Mouse (Mus musculus) adrenal gland, adult 18-20 months (tissue): ENCODE measurements around the gene Vps45. TPM values are rescaled to one million over a fixed set of nuclear protein-coding genes. Genes with fewer than 3 reads are reported as not detected.

Experiments used
- DNase-seq, 2 experiments: peaks; one replicate each; pipeline ENCODE4 v3.0.0; 2021 to 2022; ENCODE audit warnings: low spot score in 2 of 2
- long read RNA-seq, 2 experiments: library from polyadenylated mRNA; stranded (forward); transcript quantifications; one replicate each; pipeline ENCODE4 v2.0.0; 2021
- total RNA-seq, 2 experiments: library from RNA; stranded (reverse); gene quantifications; 1 replicate in 1 of 2; 2 replicates in 1 of 2; pipeline ENCODE4 v1.2.3; 2021

The Vps45 gene
- 10 to 100 TPM; 26.4 to 31.4 TPM for total RNA-seq
- long read RNA-seq, experiment 1, transcript Vps45-201 (15 exons, 2,637 nt): major isoform, 9 of 10 reads
- long read RNA-seq, experiment 1, partial matches to known transcripts: 1 of 10 reads
- long read RNA-seq, experiment 1, other reads (novel, unspliced or antisense): 0 of 10 reads
- long read RNA-seq, experiment 2, transcript Vps45-201 (15 exons, 2,637 nt): major isoform, 20 of 27 reads
- long read RNA-seq, experiment 2, partial matches to known transcripts: 4 of 27 reads
- long read RNA-seq, experiment 2, other reads (novel, unspliced or antisense): 1 of 27 reads

- peak; percentile 66 to 70 for DNase-seq
Measured at GRCm38 (mm10) chr3:96058231-96058896, at the start of gene Vps45. TSS of gene Vps45 (minus strand) at chr3:96058466.

GRCm38 (mm10) chr3:96106151-96106550, 47.9 kb upstream of the Vps45 start:
- no peak for DNase-seq

- DNase-seq: no peak
Measured at GRCm38 (mm10) chr3:96105232-96105747, 47.0 kb upstream of the Vps45 start.

GRCm38 (mm10) chr3:96104261-96105065, 46.2 kb upstream of the Vps45 start, which contains the start of gene Otud7b:
TSS of gene Otud7b (plus strand) at chr3:96104527.
- DNase-seq: peak; percentile 76 to 78

GRCm38 (mm10) chr3:96103901-96104260, 45.6 kb upstream of the Vps45 start:
- DNase-seq: no peak

GRCm38 (mm10) chr3:96102100-96102872, 44.0 kb upstream of the Vps45 start:
- peak; percentile 29 to 50 for DNase-seq

GRCm38 (mm10) chr3:96098616-96099267, 40.5 kb upstream of the Vps45 start:
- peak; percentile 38 to 63 for DNase-seq

- DNase-seq: no peak
Measured at GRCm38 (mm10) chr3:96098168-96098567, 39.9 kb upstream of the Vps45 start.

GRCm38 (mm10) chr3:96094203-96094602, 35.9 kb upstream of the Vps45 start:
- no peak for DNase-seq

GRCm38 (mm10) chr3:96093509-96093908, 35.2 kb upstream of the Vps45 start:
- no peak for DNase-seq

- DNase-seq: no peak
Measured at GRCm38 (mm10) chr3:96091966-96092365, 33.7 kb upstream of the Vps45 start.

GRCm38 (mm10) chr3:96091146-96091545, 32.9 kb upstream of the Vps45 start:
- no peak for DNase-seq

GRCm38 (mm10) chr3:96089882-96090489, 31.7 kb upstream of the Vps45 start:
- no peak for DNase-seq

GRCm38 (mm10) chr3:96087801-96088200, 29.5 kb upstream of the Vps45 start:
- DNase-seq: no peak

- DNase-seq: no peak
Measured at GRCm38 (mm10) chr3:96087219-96087618, 29.0 kb upstream of the Vps45 start.

GRCm38 (mm10) chr3:96084146-96084755, 26.0 kb upstream of the Vps45 start:
- DNase-seq: no peak

- DNase-seq: no peak
Measured at GRCm38 (mm10) chr3:96082714-96083508, 24.6 kb upstream of the Vps45 start.

GRCm38 (mm10) chr3:96082100-96082499, 23.8 kb upstream of the Vps45 start:
- no peak for DNase-seq

- no peak for DNase-seq
Measured at GRCm38 (mm10) chr3:96081650-96082049, 23.4 kb upstream of the Vps45 start.
